Mouse (Mus musculus) B cell, adult 2 months (primary cell): ENCODE results near the gene Sptlc3.

ENCODE experiments used
- DNase-seq, 2 experiments: peaks; one replicate each; pipeline ENCODE4 v3.0.0; 2022

Gene Sptlc3

DNA sequence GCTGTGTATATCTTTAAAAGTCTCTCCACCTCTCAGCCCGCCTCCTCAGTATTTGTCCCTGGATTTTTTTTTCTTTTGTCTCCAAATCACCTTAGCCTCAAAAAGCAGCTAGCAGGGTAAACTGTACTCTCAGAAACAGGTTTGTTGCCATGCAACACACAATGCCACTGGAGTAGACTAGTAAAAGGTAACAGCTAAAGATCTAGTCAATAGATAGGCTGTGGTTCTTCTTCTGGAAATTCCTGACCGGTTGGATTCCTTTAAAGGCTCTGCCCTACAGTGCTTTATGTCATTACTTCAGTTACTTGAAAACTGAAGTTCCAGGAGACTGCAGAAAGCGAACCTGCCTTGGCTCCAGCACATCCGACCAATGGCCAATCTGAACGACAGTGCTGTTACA is at the start of gene Sptlc3:
Gene Sptlc3 (plus strand): TSS at position 78 of the 400 bp plus-strand sequence.
- no peak for DNase-seq

DNA sequence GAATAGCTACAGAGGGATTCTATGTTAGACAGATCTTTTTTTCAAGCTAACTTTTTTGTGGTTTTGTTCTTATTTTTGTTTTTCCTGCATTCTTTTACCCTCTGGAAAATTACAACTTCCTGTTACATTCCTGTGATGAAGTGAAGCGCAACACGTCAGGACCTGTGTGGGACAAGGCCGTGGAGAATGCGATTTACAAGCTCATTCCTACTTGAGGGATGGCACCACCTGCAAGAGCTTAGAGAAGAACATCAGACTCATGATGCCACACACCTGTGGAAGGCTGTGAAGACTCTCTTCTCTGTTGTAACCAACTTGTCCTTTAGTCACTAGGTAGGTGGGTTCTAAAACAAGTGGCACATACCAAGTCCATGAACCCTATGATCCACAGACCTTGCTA is 26.0 kb upstream of the Sptlc3 start:
- DNase-seq, result no peak

DNA sequence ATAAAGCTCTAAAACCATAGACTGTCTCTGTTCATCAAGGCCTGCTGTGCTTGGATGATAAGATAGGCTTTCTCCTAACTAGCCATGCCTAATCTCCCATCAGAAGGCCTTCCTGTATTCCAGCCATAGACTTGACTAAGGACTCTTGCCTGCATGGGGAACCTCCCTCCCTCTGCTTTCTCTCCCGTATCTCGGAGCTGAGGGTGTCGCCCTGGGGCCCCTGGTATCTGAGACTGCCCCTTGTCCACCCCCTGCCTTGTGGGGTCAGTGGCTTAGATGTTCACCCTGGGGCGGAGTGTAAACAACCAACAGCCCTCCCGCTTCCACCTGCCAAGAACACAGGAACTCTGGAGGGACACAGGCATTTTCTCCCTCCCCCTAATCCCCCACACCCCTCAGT is 5.0 kb upstream of the Sptlc3 start:
- DNase-seq, result no peak

GRCm38 (mm10) chr2:139494629-139495028 is 916 bp downstream of the Sptlc3 start:
- no peak for DNase-seq

DNA sequence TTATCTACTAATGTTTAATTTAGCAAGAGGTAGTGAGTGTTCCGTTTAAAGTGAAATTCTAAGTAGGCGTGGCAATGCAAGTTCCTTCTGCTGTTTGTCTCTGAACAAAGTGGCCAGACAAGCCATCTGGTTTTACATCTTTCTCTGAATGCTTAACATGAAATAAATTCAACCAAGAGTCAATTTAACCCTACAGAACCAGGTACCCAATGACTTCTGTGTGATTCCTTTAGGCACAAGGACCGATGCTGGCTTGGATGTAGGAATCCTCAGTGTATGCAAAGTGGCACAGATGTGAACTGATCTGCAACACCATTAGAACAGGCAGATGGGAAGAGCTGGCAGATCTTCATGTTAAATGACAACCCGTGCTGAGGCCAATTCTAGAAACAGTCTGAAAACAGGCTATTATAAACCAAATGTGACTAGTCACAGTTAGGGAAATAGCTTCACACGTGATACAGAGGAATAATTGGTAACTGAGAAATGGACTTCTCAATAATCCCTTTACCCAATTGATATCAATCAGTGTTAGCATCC is 68.3 kb downstream of the Sptlc3 start:
- DNase-seq, result no peak

- DNase-seq, result no peak
Observed at GRCm38 (mm10) chr2:139579280-139579679, 85.6 kb downstream of the Sptlc3 start.

DNA sequence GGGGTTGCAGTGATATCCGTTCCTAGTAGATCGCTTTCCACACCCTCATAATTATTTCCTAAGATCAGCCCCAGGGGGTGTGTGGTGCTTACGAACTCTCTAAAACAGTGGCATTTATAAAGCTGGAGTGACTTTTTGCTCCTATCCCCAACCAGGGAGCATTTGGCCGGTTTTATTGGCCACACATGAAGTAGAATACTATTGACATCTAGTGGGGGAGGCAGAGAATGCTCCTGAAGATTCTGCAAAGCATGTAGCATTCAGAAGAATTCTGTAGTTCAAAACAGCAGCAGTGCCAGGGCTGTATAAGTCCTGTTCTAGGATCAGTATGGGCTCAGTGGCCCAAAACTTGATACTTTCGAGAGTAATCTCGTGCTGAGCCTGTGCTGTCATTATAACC is 89.1 kb downstream of the Sptlc3 start:
- DNase-seq, result no peak

GRCm38 (mm10) chr2:139587660-139588200 is 94.0 kb downstream of the Sptlc3 start:
- DNase-seq, result no peak

DNA sequence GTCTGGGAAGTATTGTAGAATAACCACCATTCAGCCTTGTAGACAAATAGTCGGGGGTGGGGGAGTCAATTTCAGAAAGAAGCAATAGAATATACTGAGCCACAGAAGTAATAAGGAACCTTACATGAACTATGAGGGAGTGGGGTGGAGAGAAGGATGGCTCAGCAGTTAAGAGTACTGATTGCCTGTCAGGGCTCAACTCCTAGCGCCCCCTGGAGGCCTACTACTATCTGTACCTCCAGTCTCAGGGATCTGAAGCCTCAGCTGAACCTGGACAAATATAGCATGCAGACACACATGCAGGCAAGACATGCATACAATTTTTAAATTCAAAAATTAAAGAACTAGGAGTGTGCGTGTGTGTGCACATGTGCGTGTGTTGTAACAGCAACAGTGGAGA is 96.2 kb downstream of the Sptlc3 start:
- DNase-seq, result peak; percentile 25 to 28

- peak; percentile 8 to 17 for DNase-seq
Observed at GRCm38 (mm10) chr2:139590888-139591698, 97.4 kb downstream of the Sptlc3 start.

- no peak for DNase-seq
Observed at GRCm38 (mm10) chr2:139592109-139592508, 98.4 kb downstream of the Sptlc3 start.

DNA sequence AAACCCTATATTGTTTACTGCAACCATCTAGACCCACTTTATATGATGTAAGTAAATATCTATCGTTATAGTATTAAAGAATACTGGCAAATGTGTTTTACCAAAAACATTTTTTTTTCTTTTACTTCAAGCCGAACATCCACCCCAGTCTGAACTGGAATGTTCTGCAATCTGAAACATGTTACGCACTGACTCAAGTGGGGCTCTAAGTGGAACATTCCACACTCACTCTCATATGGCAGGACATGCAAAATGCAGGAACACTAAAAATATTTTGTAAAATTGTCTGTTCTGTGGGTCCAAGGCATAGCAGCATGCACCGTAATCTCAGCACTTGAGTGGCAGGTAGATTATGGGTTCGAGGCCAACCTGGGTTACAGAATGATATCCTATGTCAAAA is 103.5 kb downstream of the Sptlc3 start:
- DNase-seq, result no peak

DNA sequence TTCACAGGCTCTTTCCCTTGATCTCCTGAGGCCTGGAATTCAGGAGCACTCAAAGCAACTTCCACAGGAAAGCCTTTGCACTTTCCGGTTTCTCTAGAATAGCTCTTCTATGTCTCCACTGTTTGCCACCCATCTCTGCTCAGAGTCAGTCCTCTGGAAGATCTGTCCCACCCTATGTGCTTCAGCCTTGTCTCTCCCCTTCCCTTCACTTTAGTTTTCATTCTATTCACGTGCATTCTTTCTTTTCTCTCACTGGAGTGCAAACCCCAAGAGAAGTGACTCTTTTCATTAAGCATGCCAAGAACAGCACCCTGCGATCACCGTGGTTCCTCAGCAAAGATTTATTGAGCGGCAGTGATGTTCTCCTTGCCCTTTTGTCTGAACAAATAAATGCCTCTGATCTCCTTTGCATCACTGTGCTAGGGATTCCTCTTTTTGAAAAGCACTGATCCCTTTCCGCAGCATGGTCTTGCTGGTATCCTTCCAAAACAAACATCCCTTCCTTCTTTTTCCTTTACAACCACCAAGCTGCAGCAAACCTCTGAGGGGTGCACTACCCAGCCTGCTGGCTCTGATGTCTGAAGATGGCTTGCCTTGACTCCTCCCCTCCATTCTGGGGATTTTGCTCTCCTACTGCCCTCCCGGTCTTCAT is 108.0 kb downstream of the Sptlc3 start:
- DNase-seq, result no peak

- no peak for DNase-seq
Observed at GRCm38 (mm10) chr2:139608167-139608566, 114.5 kb downstream of the Sptlc3 start.

GRCm38 (mm10) chr2:139608810-139609209 is 115.1 kb downstream of the Sptlc3 start:
- DNase-seq, result no peak

DNA sequence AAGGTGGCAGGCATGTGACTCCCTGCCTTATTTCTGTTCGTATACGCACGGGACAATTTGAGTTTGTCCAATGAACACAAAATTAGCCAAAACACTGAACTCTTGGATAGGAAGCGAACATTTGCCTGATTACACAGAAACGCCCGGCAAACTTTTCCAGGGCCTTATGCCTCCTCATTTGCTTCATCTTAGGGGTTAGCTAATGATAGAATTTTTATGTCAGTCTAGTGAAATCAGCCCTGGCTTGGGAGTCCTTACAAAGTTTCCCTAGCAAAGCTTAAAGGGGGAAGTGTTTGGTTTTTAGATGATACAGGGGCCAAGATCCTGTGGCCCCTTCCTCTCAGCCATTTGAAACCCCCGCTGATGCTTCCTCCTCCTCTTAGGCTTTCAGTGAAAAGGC is 115.5 kb downstream of the Sptlc3 start:
- DNase-seq, result no peak

- no peak for DNase-seq
Observed at GRCm38 (mm10) chr2:139609662-139610291, 116.1 kb downstream of the Sptlc3 start.

DNA sequence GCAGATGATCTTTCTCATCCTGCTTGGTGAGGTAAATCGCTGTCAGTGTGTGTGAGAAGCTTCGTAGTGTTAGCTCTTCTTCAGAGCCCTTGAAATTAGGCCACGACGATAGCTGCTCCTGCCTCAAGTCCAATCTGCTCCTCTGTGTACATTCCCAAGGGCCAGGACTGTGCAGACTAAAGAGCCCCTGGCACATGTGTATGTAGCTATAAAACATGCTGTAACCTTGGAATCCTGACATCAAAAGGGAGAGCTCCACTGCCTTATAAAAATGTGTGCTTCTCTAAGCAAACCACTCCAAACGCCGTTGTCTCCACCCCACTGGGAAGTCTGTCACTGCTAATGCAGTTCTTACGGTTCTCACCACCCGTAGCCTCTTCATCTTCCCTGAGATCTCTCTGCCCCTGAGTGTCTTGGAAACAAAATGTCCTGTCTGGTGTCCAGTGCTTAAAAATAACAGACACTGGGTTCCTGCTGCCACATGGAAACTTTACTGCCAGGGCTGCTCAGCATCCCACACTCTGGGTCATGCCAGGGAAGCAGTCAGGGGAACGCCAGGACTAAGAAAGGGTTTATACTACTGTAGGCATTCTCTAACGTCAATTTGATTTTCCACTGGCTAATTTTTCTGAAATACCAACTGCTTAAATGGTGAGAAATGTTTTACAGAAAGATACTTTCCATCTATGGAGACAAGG is 118.8 kb downstream of the Sptlc3 start:
- no peak for DNase-seq

DNA sequence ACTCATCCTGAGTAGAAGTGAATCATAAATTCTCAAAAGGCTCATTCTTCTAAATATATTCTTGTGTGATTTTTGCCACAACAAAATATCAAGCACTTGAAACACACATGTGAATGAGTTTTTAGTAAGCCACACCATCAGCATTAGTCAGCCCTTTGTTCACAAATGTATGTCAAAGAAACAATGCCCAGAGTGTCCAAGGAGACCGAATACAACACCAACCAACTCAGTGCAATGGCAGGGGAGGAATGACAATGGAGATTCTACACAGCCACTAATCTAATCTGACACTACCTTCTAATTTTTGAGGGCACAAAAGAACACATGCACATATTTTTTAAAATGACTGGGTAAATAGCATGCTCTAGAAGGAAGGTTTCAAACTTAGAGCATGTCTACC is 132.8 kb downstream of the Sptlc3 start:
- DNase-seq, result no peak

GRCm38 (mm10) chr2:139628731-139629130 is 135.0 kb downstream of the Sptlc3 start:
- no peak for DNase-seq

- no peak for DNase-seq
Observed at GRCm38 (mm10) chr2:139629653-139630052, 135.9 kb downstream of the Sptlc3 start.

DNA sequence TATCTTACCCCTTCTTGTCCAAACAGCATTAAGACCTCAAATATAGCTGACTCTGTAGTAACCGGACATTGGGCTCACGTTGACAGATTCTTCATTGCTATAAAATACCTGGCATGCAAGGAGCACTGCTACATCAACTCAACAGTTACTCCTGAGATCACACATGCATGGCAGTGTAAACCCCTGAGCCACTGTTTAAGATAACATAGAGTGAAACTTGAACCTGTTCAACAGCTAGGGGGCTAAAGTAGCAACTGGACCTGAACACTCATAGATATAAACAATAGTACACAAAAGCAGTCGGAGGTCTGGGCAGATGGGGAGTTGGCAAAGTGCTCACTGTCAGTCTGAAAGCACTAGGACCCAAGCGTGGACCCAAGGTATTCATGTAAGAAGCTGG is 140.8 kb downstream of the Sptlc3 start:
- DNase-seq, result no peak

DNA sequence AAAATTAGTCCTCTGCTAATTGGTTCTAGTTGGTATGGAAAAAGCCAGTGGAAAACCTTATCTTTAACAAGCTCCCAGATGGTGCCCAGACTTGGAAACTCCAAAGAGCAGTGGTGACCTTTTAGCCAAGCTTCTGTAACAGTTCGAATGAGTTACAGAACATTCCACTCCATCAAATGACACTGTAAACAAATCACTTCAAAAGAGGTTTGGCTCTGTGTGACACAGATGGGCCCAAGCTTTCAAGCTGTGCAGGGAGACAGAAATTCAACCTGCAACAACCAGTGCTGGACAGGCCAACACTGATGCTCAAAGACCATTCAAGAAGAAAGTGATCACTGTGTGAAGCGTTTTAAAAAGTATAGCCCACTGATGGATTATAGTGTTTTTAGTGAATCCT is 144.1 kb downstream of the Sptlc3 start:
- DNase-seq, result no peak
